Mouse (Mus musculus): ENCODE data around the gene Rims4. TPM values are rescaled to one million over a fixed set of nuclear protein-coding genes. Genes with fewer than 3 reads are reported as not detected.

Rims4 gene
- 0.01 TPM in 1 of 2 replicates, not detected in the other for polyA plus RNA-seq (2012)

DNA sequence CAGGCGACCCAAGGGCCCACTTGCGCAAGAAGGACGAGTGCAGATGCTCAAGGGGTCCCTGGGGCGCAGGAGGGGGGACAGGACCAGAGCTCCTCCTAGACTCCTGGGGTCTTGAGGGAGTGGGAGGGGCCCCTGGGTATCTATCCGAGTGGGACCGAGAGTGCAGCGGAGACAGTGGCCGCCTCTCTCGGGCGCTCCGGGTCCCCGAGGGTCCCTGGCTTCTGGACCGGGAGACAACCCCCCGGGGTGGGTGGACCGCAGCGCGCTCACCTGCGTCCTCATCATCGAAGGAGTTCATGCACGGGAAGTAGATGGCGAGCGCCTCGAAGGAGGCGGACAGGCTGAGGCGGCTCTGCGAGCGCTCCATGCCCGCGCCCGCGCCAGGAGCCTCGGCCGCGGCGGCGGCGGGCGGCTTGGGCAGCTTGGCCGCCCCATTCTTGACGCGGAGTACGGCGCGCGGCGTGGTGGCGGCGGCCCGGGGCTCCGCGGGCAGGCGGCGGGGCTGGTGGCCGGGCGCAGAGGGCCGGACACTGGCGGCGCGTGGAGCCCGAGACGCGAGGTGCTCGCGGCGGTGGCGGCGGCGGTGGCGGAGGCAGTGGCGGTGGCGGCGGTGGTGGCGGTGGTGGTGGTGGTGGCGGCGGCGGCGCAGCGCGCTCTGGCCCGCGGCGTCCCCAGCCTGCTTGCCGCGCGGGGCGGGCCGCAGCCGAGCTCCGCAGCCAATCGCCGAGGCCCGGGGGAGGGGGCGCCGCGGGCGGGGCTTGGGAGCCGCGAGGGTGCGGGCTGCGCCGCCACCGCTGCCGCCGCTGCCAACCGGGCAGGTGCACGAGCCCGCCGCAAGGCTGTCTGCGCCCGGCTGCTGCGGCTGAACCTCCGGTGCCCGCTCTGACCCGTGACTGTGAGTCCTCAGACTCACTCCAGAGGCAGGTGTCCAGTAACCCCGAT lies at the start of gene Rims4:
Gene Rims4, minus strand, starts transcription at position 367 of the 942 bp plus-strand sequence.
- Histone ChIP-seq H3K4me1 (ENCODE audit: control insufficient read depth) (no peaks in the 10 kb centered on the region), H3K27me3 (ENCODE audit: control insufficient read depth) (peaks cover 60% of the 10 kb centered on the region), H3K9me3 (ENCODE audit: control insufficient read depth, low read length) (no peaks in the 10 kb centered on the region), H3K4me3 (replicated peaks) (peak within 1 kb of the TSS; percentile 40), H3K36me3 (ENCODE audit: control insufficient read depth) (no peaks in the 10 kb centered on the region)
- no peak for TF ChIP-seq GATA1 (IDR thresholded peaks at IDR 0.05; ENCODE audit: low read length)
- no peak for TF ChIP-seq TAL1 (IDR thresholded peaks at IDR 0.05; ENCODE audit: low read length)

DNA sequence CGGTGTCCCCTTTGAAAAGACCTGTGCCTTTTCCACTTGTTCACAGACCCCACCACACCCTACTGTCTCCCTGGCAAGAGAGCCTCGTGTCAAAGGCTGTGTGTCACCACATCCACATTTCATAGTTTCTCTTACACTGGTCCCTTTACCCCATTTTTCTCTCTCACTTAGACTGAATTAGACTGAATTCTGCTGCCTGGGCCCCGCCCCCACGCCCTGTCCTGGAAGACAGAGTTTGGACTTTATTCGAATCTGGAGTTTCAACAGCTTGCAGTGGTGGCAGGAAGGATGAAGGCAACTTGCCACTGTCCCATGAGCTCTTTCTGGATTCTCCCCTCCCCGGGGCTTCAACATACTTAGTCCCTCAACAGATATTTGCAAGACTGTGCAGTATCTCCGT lies 47.2 kb upstream of the Rims4 start:
- no peak overlapping the region for H3K4me3 ChIP-seq (replicated peaks)
- H3K36me3 ChIP-seq (ENCODE audit: control insufficient read depth), result no peaks in the 10 kb centered on the region
- TF ChIP-seq TAL1 (IDR thresholded peaks at IDR 0.05; ENCODE audit: low read length), result no peak
- no peak for TF ChIP-seq GATA1 (IDR thresholded peaks at IDR 0.05; ENCODE audit: low read length)
- H3K9me3 ChIP-seq (ENCODE audit: control insufficient read depth, low read length), result 0 out of 2 replicates have a peak, but pooled peaks cover 2% of the 10 kb centered on the region
- no peaks in the 10 kb centered on the region for H3K27me3 ChIP-seq (ENCODE audit: control insufficient read depth)
- no peaks in the 10 kb centered on the region for H3K4me1 ChIP-seq (ENCODE audit: control insufficient read depth)

DNA sequence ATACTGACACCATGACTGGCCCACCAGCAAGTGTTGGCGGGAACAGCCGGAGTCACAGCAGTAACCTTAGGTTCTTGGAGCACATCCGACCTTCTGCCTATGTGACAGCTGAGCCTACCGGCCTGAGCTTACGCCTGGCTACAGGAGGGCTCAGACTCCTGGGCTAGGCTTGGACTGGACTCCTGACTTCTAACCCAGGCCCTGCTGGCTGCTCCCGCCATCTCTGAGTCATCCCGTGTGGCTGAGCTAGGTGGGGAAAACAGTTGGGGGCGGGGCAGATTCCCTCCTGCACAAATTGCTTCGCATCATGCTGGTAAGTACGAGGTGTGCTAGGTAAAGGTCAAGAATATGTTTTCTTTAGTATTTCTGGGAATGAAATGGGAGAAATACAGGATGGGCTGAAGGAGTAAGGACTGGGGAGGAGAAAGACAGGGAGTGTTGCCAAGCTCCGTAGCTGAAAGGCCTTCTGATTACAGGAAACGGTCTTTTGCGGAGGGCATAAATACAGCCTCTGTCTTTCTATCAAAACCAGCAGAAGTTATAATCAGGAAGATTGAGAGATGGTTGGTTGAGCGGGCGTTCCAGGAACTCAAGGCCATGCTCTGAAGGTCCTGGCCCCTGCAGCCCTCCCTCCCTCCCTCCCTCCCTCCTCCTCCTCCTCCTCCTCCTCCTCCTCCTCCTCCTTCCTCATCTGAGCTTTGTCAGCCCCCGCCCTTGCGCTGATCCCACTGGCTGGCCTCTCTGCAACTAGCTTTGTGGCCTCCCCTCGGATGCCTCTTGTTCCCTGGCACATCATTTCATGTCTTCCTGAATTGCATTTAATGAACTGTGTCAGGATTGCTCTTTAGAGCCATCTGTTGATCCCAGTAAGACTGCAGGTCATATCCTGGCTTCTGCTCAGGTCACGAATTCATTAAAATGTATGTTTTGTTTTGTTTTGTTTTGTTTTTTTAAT lies 46.4 kb upstream of the Rims4 start:
- Histone ChIP-seq H3K27me3 (ENCODE audit: control insufficient read depth) (no peaks in the 10 kb centered on the region), H3K9me3 (ENCODE audit: control insufficient read depth, low read length) (0 out of 2 replicates have a peak, but pooled peaks cover 2% of the 10 kb centered on the region)

DNA sequence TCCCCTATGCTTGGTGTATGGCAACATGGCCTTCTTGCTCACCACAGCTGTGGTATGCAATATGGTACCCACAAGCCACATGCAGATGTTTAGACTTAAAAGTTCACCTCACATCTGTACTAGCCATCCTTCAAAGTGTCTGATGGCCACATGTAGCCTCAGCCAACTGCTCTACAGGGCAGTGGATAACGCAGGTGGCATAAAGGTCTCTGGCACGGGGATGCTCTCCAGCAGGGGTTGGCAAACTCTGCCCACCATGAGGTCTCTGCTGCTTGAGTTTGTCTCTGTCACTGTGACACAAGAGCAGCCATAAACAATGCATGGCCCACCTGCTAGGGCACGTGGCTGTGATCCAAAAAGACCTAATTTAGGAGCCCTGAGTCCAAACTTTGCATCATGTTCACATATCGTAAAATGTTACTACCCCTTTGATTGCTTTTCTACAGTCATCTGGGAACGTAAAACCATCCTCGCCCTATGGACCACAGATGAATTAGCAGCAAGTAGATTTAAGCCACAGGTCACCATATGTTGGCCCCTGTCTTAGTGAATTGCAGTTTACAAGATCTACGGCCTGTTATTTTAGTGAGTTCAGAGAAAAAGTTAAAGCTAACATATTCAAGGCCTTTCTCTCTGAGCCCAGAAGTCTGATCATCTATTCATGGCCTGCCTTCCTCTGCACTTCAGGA lies 35.3 kb upstream of the Rims4 start:
- H3K9me3 ChIP-seq (ENCODE audit: control insufficient read depth, low read length), result no peaks in the 10 kb centered on the region
- no peaks in the 10 kb centered on the region for H3K4me1 ChIP-seq (ENCODE audit: control insufficient read depth)
- no peaks in the 10 kb centered on the region for H3K27me3 ChIP-seq (ENCODE audit: control insufficient read depth)
- no peak overlapping the region for H3K4me3 ChIP-seq (replicated peaks)
- no peaks in the 10 kb centered on the region for H3K36me3 ChIP-seq (ENCODE audit: control insufficient read depth)
- TF ChIP-seq GATA1 (IDR thresholded peaks at IDR 0.05; ENCODE audit: low read length), result no peak
- TF ChIP-seq TAL1 (IDR thresholded peaks at IDR 0.05; ENCODE audit: low read length), result no peak

More for the DNA sequence above, 46.4 kb upstream of the Rims4 start:
- Histone ChIP-seq H3K4me3 (replicated peaks) (no peak overlapping the region), H3K36me3 (ENCODE audit: control insufficient read depth) (no peaks in the 10 kb centered on the region), H3K4me1 (ENCODE audit: control insufficient read depth) (no peaks in the 10 kb centered on the region)
- no peak for TF ChIP-seq TAL1 (IDR thresholded peaks at IDR 0.05; ENCODE audit: low read length)
- no peak for TF ChIP-seq GATA1 (IDR thresholded peaks at IDR 0.05; ENCODE audit: low read length)

DNA sequence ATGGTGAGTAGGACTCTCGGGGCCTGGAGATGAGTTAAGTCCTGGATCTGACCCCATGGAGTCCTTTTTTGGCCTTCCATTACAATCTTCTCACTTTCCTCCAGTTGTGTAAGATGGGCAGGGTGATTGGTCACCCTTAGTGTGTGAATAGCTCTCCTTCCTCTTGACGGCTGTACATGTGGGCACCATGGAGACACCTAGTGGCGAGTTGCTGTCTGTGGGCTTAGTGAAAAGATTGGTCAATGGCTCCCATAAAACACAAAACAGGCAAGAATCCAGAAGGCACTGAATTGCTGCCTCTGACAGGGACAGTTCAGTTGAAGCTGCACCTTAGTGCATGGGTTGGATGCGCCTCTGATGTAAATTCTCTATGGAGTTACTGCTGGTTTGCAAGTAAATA lies 33.3 kb upstream of the Rims4 start:
- no peak overlapping the region for H3K4me3 ChIP-seq (replicated peaks)
- no peaks in the 10 kb centered on the region for H3K4me1 ChIP-seq (ENCODE audit: control insufficient read depth)
- H3K27me3 ChIP-seq (ENCODE audit: control insufficient read depth), result no peaks in the 10 kb centered on the region
- no peaks in the 10 kb centered on the region for H3K9me3 ChIP-seq (ENCODE audit: control insufficient read depth, low read length)
- no peaks in the 10 kb centered on the region for H3K36me3 ChIP-seq (ENCODE audit: control insufficient read depth)
- TF ChIP-seq TAL1 (IDR thresholded peaks at IDR 0.05; ENCODE audit: low read length), result no peak
- TF ChIP-seq GATA1 (IDR thresholded peaks at IDR 0.05; ENCODE audit: low read length), result no peak

DNA sequence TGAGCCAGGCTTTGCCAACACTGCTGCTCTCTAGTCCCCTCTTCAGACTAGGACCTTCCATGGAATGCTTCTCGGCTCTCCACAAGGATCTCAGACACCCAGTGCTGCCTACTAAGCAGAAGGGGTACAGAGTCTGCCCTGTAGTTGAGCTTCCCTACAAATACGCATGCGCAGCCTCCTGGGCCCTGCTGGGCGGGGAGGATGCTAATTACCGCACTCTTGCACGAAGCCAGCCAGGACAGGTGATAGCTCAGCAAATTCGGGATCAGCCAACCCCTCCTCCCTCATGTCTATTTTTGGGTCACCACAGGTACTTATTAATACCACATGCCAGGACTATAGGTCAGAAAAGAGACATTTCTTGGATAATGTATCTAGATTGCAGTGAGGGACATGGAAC lies 29.5 kb upstream of the Rims4 start:
- H3K4me1 ChIP-seq (ENCODE audit: control insufficient read depth), result no peaks in the 10 kb centered on the region
- no peak overlapping the region for H3K4me3 ChIP-seq (replicated peaks)
- H3K36me3 ChIP-seq (ENCODE audit: control insufficient read depth), result no peaks in the 10 kb centered on the region
- TF ChIP-seq GATA1 (IDR thresholded peaks at IDR 0.05; ENCODE audit: low read length), result no peak
- TF ChIP-seq TAL1 (IDR thresholded peaks at IDR 0.05; ENCODE audit: low read length), result no peak
- no peaks in the 10 kb centered on the region for H3K27me3 ChIP-seq (ENCODE audit: control insufficient read depth)
- H3K9me3 ChIP-seq (ENCODE audit: control insufficient read depth, low read length), result no peaks in the 10 kb centered on the region

DNA sequence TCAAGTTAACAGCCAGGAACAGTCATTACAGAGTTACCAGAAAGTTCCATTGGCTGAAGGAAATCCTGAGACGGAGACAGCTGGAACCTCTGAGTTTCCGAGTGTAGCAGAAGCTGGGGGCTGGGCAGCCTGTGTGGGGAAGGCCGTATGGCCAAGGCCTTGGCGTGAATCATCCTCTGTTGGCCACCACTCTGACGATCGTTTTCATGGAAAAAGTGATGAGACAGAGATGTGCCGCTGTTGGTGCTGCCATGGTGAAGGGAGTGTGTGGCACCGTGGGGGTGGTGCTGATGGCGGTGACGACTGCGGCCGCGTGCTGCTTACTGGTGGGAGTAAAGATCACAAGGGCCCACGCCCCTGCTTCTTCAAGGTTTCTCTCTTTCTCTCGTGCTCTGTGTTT lies 27.7 kb upstream of the Rims4 start:
- Histone ChIP-seq H3K27me3 (ENCODE audit: control insufficient read depth) (no peaks in the 10 kb centered on the region), H3K4me1 (ENCODE audit: control insufficient read depth) (no peaks in the 10 kb centered on the region), H3K36me3 (ENCODE audit: control insufficient read depth) (no peaks in the 10 kb centered on the region), H3K9me3 (ENCODE audit: control insufficient read depth, low read length) (no peaks in the 10 kb centered on the region), H3K4me3 (replicated peaks) (no peak overlapping the region)
- TF ChIP-seq TAL1 (IDR thresholded peaks at IDR 0.05; ENCODE audit: low read length), result no peak
- no peak for TF ChIP-seq GATA1 (IDR thresholded peaks at IDR 0.05; ENCODE audit: low read length)

DNA sequence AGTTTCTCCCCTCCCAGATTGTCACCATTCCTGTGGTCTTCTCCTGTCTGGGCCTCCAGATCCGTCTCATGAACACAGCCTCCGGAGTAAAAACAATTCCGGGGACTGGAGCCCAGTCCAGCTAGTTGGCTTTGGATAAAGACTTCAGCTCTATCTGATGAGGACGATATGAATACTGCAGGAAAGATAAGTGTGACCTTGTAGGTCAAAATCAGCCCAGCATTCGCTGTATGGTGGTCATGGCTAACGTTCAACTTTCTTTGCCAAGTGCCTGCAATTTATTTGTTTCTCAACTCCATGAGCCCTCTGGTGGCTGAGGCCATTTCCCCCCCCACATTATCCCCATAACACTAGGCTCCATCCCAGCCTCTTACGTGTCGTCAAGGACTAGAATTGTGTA lies 26.0 kb upstream of the Rims4 start:
- Histone ChIP-seq H3K27me3 (ENCODE audit: control insufficient read depth) (no peaks in the 10 kb centered on the region; the same call in 1 of the 2 replicates), H3K36me3 (ENCODE audit: control insufficient read depth) (no peaks in the 10 kb centered on the region), H3K9me3 (ENCODE audit: control insufficient read depth, low read length) (no peaks in the 10 kb centered on the region), H3K4me1 (ENCODE audit: control insufficient read depth) (no peaks in the 10 kb centered on the region), H3K4me3 (replicated peaks) (no peak overlapping the region)
- TF ChIP-seq GATA1 (IDR thresholded peaks at IDR 0.05; ENCODE audit: low read length) (no peak), TAL1 (IDR thresholded peaks at IDR 0.05; ENCODE audit: low read length) (no peak)

Measured in erythroblast, embryonic 14.5 days (primary cell).